Mouse (Mus musculus): Measurements from ENCODE around the gene Wipf2. TPM values are rescaled to one million over a fixed set of nuclear protein-coding genes. Genes with fewer than 3 reads are reported as not detected.

Wipf2 gene
- total and polyA plus RNA-seq, 3 experiments = 2.1 to 7.7 (median 4.7) TPM

- no peak overlapping the region for H3K4me3 ChIP-seq (replicated peaks in 1 of 3; ENCODE audit: low read depth in 2 of 3, low read length in 2 of 3, poor library complexity in 1 of 3)
- H3K4me1 ChIP-seq (ENCODE audit: control insufficient read depth in 1 of 2, insufficient read depth in 2 of 2) = no peaks in the 10 kb centered on the region
- no peak overlapping the region for H3K27ac ChIP-seq (ENCODE audit: insufficient read depth, low read depth)
- no peak overlapping the region for H3K4me2 ChIP-seq (ENCODE audit: insufficient read depth, low read depth, poor library complexity, severe bottlenecking)
- no peaks in the 10 kb centered on the region for H3K27me3 ChIP-seq (replicated peaks)
- H3K36me3 ChIP-seq (replicated peaks in 1 of 2; ENCODE audit: control insufficient read depth in 1 of 2, insufficient read depth in 1 of 2, low read length in 1 of 2) = peaks cover 37 to 88% of the 10 kb centered on the region in 2 experiments
- no peak for DNase-seq (ENCODE audit: extremely low read depth)
- H3K9ac ChIP-seq (ENCODE audit: insufficient read depth, low read depth) = no peak overlapping the region
- in situ Hi-C loops (cut with MboI; ENCODE audit: low pct_ligation_motif_present, low pct_unique_long_range_greater_than_20kb, low sequenced_read_pairs) = no loop called here
- dilution Hi-C loops (cut with MboI; ENCODE audit: extremely low pct_ligation_motif_present, extremely low pct_unique_long_range_greater_than_20kb, low sequenced_read_pairs) = no loop called here
- TF ChIP-seq JUN (IDR thresholded peaks at IDR 0.05; ENCODE audit: insufficient read depth, low read depth, low read length) = no peak
- TF ChIP-seq CHD1 (IDR thresholded peaks at IDR 0.05; ENCODE audit: low read depth, low read length) = no peak
- TF ChIP-seq RCOR1 (conservative IDR thresholded peaks at IDR 0.05; ENCODE audit: low read depth, low read length) = no peak
- no peak for TF ChIP-seq POLR2AphosphoS2 (IDR thresholded peaks at IDR 0.05; ENCODE audit: low read depth, low read length)
- TF ChIP-seq MAX (IDR thresholded peaks at IDR 0.05; ENCODE audit: low read length) = no peak
- no peak for TF ChIP-seq ZC3H11A (IDR thresholded peaks at IDR 0.05; ENCODE audit: low read depth, low read length)
- TF ChIP-seq CTCF (conservative IDR thresholded peaks at IDR 0.05 in 1 of 2, IDR thresholded peaks at IDR 0.05 in 1 of 2; ENCODE audit: low read depth in 2 of 2, low read length in 2 of 2) = no peak
- no peak for TF ChIP-seq NRF1 (IDR thresholded peaks at IDR 0.05; ENCODE audit: low read depth, low read length)
- H3K9me3 ChIP-seq (replicated peaks; ENCODE audit: low read length) = no peaks in the 10 kb centered on the region
- peaks cover 11% of the 10 kb centered on the region for H3K79me2 ChIP-seq (replicated peaks; ENCODE audit: control insufficient read depth, extremely low read depth, insufficient read depth, poor library complexity, severe bottlenecking)
Observed at GRCm38 (mm10) chr11:98870791-98871190, 7.4 kb downstream of the Wipf2 start.

DNA sequence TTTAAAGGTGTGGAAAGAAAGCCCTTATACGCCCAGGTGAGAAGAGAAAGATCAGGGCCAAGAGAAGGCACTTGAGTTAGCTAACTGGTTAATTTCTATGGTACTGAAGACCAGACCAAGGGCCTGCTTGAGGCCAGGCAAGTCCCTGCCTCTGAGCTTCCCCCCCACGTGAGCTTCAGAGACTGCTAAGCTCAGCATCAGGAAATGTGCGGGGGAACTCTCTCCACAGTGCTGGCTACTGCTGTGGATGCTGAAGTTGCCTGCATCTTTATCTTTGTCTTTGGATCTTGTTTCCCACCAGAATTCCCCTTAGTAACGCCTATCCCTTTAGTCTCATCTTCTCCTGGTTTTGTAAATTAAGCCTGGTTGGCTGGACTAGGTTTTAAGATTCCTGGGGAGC is 8.0 kb downstream of the Wipf2 start:
- Histone ChIP-seq H3K4me3 (replicated peaks in 1 of 3; ENCODE audit: low read depth in 2 of 3, low read length in 2 of 3, poor library complexity in 1 of 3) (no peak overlapping the region), H3K4me1 (ENCODE audit: control insufficient read depth in 1 of 2, insufficient read depth in 2 of 2) (no peaks in the 10 kb centered on the region), H3K27ac (ENCODE audit: insufficient read depth, low read depth) (no peak overlapping the region), H3K9ac (ENCODE audit: insufficient read depth, low read depth) (no peak overlapping the region), H3K4me2 (ENCODE audit: insufficient read depth, low read depth, poor library complexity, severe bottlenecking) (no peak overlapping the region), H3K36me3 (replicated peaks in 1 of 2; ENCODE audit: control insufficient read depth in 1 of 2, insufficient read depth in 1 of 2, low read length in 1 of 2) (peaks cover 35 to 83% of the 10 kb centered on the region in 2 experiments), H3K79me2 (replicated peaks; ENCODE audit: control insufficient read depth, extremely low read depth, insufficient read depth, poor library complexity, severe bottlenecking) (peaks cover 14% of the 10 kb centered on the region), H3K27me3 (replicated peaks) (no peaks in the 10 kb centered on the region), H3K9me3 (replicated peaks; ENCODE audit: low read length) (no peaks in the 10 kb centered on the region)
- in situ Hi-C loops (cut with MboI; ENCODE audit: low pct_ligation_motif_present, low pct_unique_long_range_greater_than_20kb, low sequenced_read_pairs) = no loop called here
- TF ChIP-seq MAX (IDR thresholded peaks at IDR 0.05; ENCODE audit: low read length) (no peak), BHLHE40 (IDR thresholded peaks at IDR 0.05; ENCODE audit: low read depth, low read length) (no peak), JUN (IDR thresholded peaks at IDR 0.05; ENCODE audit: insufficient read depth, low read depth, low read length) (no peak)
- no peak for DNase-seq (ENCODE audit: extremely low read depth)
- dilution Hi-C loops (cut with MboI; ENCODE audit: extremely low pct_ligation_motif_present, extremely low pct_unique_long_range_greater_than_20kb, low sequenced_read_pairs) = no loop called here

DNA sequence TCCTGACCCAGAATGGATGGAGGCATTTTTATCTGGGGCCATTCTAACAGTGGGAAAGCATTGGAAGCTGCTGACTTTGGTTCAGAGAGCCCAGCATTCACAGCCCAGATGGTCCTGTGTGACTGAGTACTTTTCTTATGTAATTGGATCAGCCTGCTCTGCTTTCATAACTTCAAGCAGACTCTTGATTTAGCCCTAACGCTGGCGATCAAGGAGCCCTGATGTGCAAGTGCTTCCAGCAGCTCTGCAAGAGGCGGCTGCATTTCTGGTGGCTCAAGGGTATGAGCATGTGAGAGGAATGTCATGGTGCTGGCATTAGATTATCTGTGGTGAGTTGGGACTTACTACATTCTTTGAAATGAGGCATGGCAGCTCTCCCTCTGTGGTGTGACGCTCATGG is 8.6 kb downstream of the Wipf2 start:
- TF ChIP-seq ZC3H11A (IDR thresholded peaks at IDR 0.05; ENCODE audit: low read depth, low read length) (no peak), SIN3A (IDR thresholded peaks at IDR 0.05; ENCODE audit: low read length) (no peak), MYC (IDR thresholded peaks at IDR 0.05; ENCODE audit: low read depth, low read length) (no peak), UBTF (IDR thresholded peaks at IDR 0.05; ENCODE audit: low read depth, low read length) (no peak), RCOR1 (conservative IDR thresholded peaks at IDR 0.05; ENCODE audit: low read depth, low read length) (no peak), ZMIZ1 (IDR thresholded peaks at IDR 0.05; ENCODE audit: low read depth, low read length) (no peak), RAD21 (IDR thresholded peaks at IDR 0.05; ENCODE audit: low read depth, low read length) (no peak), ZNF384 (IDR thresholded peaks at IDR 0.05; ENCODE audit: low read depth, low read length) (no peak), ZKSCAN1 (IDR thresholded peaks at IDR 0.05; ENCODE audit: borderline replicate concordance, low read depth, low read length) (no peak), MAX (IDR thresholded peaks at IDR 0.05; ENCODE audit: low read length) (no peak), CHD1 (IDR thresholded peaks at IDR 0.05; ENCODE audit: low read depth, low read length) (no peak), BHLHE40 (IDR thresholded peaks at IDR 0.05; ENCODE audit: low read depth, low read length) (no peak), EP300 (IDR thresholded peaks at IDR 0.05; ENCODE audit: low read length) (no peak)
- peaks cover 31 to 83% of the 10 kb centered on the region in 2 experiments for H3K36me3 ChIP-seq (replicated peaks in 1 of 2; ENCODE audit: control insufficient read depth in 1 of 2, insufficient read depth in 1 of 2, low read length in 1 of 2)
- DNase-seq (ENCODE audit: extremely low read depth) = no peak
- dilution Hi-C loops (cut with MboI; ENCODE audit: extremely low pct_ligation_motif_present, extremely low pct_unique_long_range_greater_than_20kb, low sequenced_read_pairs) (no loop called here), in situ Hi-C loops (cut with MboI; ENCODE audit: low pct_ligation_motif_present, low pct_unique_long_range_greater_than_20kb, low sequenced_read_pairs) (no loop called here)
- no peak overlapping the region for H3K9ac ChIP-seq (ENCODE audit: insufficient read depth, low read depth)
- H3K4me3 ChIP-seq (replicated peaks in 1 of 3; ENCODE audit: low read depth in 2 of 3, low read length in 2 of 3, poor library complexity in 1 of 3) = no peak overlapping the region
- peaks cover 17% of the 10 kb centered on the region for H3K79me2 ChIP-seq (replicated peaks; ENCODE audit: control insufficient read depth, extremely low read depth, insufficient read depth, poor library complexity, severe bottlenecking)
- no peak overlapping the region for H3K4me2 ChIP-seq (ENCODE audit: insufficient read depth, low read depth, poor library complexity, severe bottlenecking)
- H3K27me3 ChIP-seq (replicated peaks) = no peaks in the 10 kb centered on the region
- H3K4me1 ChIP-seq (ENCODE audit: control insufficient read depth in 1 of 2, insufficient read depth in 2 of 2) = no peaks in the 10 kb centered on the region
- H3K9me3 ChIP-seq (replicated peaks; ENCODE audit: low read length) = no peaks in the 10 kb centered on the region
- no peak overlapping the region for H3K27ac ChIP-seq (ENCODE audit: insufficient read depth, low read depth)
